Mouse (Mus musculus) forebrain, embryonic 16.5 days (tissue): Measurements from ENCODE around the gene Dpagt1. TPM values are rescaled to one million over a fixed set of nuclear protein-coding genes. Genes with fewer than 3 reads are reported as not detected.
"Not testable (repeated sequence)": the region's sequence is repeated elsewhere in the genome, so short reads cannot be mapped to it uniquely, and the experiment has no call there.

Source experiments
- ATAC-seq: fragments of 200-750 bp; cut with Nextera tagmentation; 2 replicates; pipeline ENCODE4 v1.8.0; 2017; ENCODE audit warnings: mild to moderate bottlenecking, moderate library complexity
- H3K27ac ChIP-seq: fragments of 300-500 bp; sonication (generic); 2 replicates; pipeline ENCODE4 v1.5.1; 2014; ENCODE audit warnings: low read length, control low read depth
- H3K27me3 ChIP-seq: fragments of 300-500 bp; sonication (generic); replicated peaks from 2 replicates; pipeline ENCODE4 v1.6.1; 2014; ENCODE audit warnings: low read length; ENCODE audit not compliant: control insufficient read depth, insufficient read depth
- H3K36me3 ChIP-seq: fragments of 300-500 bp; sonication (generic); 2 replicates; pipeline ENCODE4 v1.6.1; 2014; ENCODE audit not compliant: control insufficient read depth, insufficient read depth
- H3K4me1 ChIP-seq: fragments of 300-500 bp; sonication (generic); replicated peaks from 2 replicates; pipeline ENCODE4 v1.6.1; 2014; ENCODE audit warnings: low read length; ENCODE audit not compliant: control insufficient read depth, insufficient read depth
- H3K4me2 ChIP-seq: fragments of 300-500 bp; sonication (generic); 2 replicates; pipeline ENCODE4 v1.6.1; 2014; ENCODE audit warnings: mild to moderate bottlenecking, low read length, control low read depth
- H3K4me3 ChIP-seq: fragments of 300-500 bp; sonication (generic); replicated peaks from 2 replicates; pipeline ENCODE4 v1.5.1; 2014; ENCODE audit warnings: mild to moderate bottlenecking, low read length, control low read depth
- H3K9ac ChIP-seq: fragments of 300-500 bp; sonication (generic); replicated peaks from 2 replicates; pipeline ENCODE4 v1.6.1; 2014; ENCODE audit warnings: low read depth, low read length, control low read depth
- H3K9me3 ChIP-seq: fragments of 300-500 bp; sonication (generic); 2 replicates; pipeline ENCODE4 v1.6.1; 2016; ENCODE audit warnings: low read length; ENCODE audit not compliant: control insufficient read depth
- WGBS: fragments of 180-500 bp; shearing (Covaris S2); extraction: QIAGEN DNeasy Blood & Tissue Kit; methylation state at CpG from one replicate; pipeline ENCODE4 v1.1.7; 2014; 5-methylcytosine and 5-hydroxymethylcytosine counted together
- polyA plus RNA-seq: library from polyadenylated mRNA; unstranded; fragments of >200 nt; fragmentation: Nextera tagmentation; extraction: Ambion mirVana; gene quantifications from 2 replicates; pipeline ENCODE4 v1.2.1, GENCODE M21; 2015

Dpagt1 gene
- polyA plus RNA-seq, 1 experiment from 2014 or later, result 35.2 TPM

DNA sequence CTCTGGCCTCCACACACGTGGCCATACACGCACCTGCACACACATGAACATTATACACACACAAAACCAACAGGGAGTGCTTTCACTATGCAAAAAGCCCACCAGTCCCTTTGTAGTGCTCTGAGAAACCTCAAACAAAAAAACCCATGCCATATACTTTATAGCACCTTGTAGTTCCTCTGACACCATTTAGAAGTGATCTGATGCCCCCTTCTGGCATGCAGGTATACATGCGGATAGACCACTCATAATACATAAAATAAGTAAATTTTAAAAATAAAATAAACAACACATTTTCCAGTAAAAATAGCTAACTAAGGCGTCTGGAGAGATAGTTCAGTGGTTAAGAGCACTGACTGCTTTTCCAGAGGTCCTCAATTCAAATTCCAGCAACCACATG, 31.4 kb downstream of the Dpagt1 start:
- Histone ChIP-seq H3K4me1 (peaks cover 7% of the 10 kb centered on the region), H3K27me3 (no peaks in the 10 kb centered on the region), H3K4me2 (no peak overlapping the region), H3K4me3 (no peak overlapping the region), H3K9ac (no peak overlapping the region), H3K27ac (no peak overlapping the region), H3K9me3 (no peaks in the 10 kb centered on the region), H3K36me3 (peaks cover 42% of the 10 kb centered on the region)
- no peak for ATAC-seq
- 67% methylated on average over 4 of the region's 4 CpGs for whole genome bisulfite sequencing

DNA sequence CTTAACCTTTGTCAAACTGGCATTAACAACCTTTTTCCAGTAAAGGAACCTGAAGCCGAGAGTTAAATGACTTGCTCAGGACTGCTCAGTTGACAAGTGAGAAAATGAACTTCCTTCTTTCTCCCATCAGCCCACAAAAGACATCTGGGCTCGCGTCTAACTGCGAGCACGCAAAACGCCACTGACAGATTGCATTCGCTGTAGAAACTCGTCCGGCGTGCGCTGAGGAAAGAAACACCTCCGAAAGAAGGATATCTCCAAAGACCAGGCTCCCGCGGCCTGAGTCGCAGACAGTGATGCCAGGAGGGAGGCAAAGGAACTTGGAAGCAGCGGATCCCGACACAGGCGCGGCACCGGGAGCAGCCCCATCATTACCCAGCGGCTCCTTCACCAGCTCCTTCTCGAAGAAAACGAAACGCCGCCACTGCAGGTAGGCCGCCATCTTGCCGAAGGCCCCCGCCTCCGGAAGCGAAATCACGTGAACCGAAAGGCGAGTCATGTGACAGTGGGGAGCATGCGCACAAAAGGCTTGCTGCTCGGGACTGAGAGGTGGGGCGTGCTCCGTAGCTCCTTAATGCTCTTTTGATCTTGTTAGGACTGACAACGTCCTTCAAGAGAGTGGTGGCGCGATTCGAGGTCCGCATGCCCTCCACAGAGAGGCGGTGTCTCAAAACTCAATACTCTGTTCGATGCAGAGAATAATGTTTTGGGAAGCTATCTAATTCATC, 35.5 kb downstream of the Dpagt1 start, which contains the start of gene Vps11:
Vps11 (minus strand) TSS at position 481 of the 728 bp plus-strand sequence.
- Histone ChIP-seq H3K9ac (peak within 1 kb of the TSS; percentile 82), H3K36me3 (peaks cover 8% of the 10 kb centered on the region), H3K27ac (peak within 1 kb of the TSS; percentile 78), H3K4me2 (peak within 1 kb of the TSS; percentile 57), H3K4me1 (peaks cover 7% of the 10 kb centered on the region), H3K4me3 (peak within 1 kb of the TSS; percentile 76), H3K9me3 (no peaks in the 10 kb centered on the region), H3K27me3 (no peaks in the 10 kb centered on the region)
- under 1% methylated on average over 44 of the region's 44 CpGs for WGBS
- ATAC-seq, result peak; percentile 93

DNA sequence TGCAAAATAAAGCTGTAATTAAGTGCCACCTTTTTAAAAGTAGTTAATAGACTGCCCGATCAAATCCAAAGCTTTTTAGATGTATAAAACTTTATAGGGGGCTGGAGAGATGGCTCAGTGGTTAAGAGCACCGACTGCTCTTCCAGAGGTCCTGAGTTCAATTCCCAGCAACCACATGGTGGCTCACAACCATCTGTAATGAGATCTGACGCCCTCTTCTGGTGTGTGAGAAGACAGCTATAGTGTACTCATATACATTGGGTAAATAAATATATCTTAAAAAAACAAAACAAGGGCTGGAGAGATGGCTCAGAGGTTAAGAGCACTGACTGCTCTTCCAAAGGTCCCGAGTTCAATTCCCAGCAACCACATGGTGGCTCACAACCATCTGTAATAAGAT, 36.1 kb downstream of the Dpagt1 start:
- not testable (repeated sequence) for H3K27me3 ChIP-seq, H3K4me1 ChIP-seq, H3K9me3 ChIP-seq, H3K36me3 ChIP-seq
- peak overlapping the region; percentile 78 for H3K27ac ChIP-seq
- H3K4me3 ChIP-seq, result peak overlapping the region; percentile 76
- 50% methylated on average over 4 of the region's 4 CpGs for WGBS
- ATAC-seq, result peak; percentile 32
- peak overlapping the region; percentile 49; the same call in 1 of the 2 replicates for H3K9ac ChIP-seq
- peak overlapping the region; percentile 57 for H3K4me2 ChIP-seq

DNA sequence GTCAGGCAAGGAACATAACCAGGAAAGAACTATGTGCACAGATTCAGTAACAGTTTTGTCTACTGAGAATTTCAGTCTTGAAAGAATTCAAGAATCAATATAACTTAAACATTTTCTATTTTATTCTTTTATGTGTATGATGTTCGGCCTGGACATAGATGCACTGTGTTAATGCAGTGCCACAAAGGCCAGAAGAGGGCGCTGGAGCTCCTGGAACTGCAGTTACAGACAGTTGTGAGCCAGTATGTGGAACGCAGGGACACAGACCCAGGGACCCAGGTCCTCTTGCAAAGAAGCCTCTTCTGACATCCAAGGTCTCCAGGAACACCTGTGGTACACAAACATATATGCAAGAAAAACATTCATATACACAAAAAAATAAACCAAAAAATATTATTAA, 38.7 kb downstream of the Dpagt1 start:
- no peak overlapping the region for H3K4me2 ChIP-seq
- H3K9ac ChIP-seq, result no peak overlapping the region
- H3K27me3 ChIP-seq, result no peaks in the 10 kb centered on the region
- no peak overlapping the region for H3K4me3 ChIP-seq
- WGBS, result 57% methylated on average over 3 of the region's 3 CpGs
- no peaks in the 10 kb centered on the region for H3K9me3 ChIP-seq
- no peak for ATAC-seq
- no peak overlapping the region for H3K27ac ChIP-seq
- peaks cover 7% of the 10 kb centered on the region for H3K4me1 ChIP-seq
- H3K36me3 ChIP-seq, result no peaks in the 10 kb centered on the region; the same call in 1 of the 2 replicates

DNA sequence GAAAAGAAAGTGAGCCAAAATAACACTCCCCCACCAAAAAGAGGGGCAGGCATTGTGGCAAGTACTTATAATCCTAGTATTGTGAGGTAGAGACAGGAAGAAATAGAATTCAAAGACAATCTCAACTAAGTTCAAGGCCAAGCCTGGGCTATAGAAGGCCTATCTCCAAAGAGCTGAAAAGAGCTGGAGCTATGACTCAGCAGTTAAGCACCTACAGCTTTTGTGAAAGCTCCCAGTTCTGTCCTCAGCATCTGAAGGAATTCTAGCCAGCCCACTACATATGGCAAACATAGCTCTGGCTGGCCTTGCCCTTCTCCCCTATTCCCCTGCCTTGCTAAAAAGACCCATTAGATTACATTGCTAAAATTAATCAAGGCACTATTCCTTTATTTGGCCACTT, 47.6 kb downstream of the Dpagt1 start:
- Histone ChIP-seq H3K9ac (no peak overlapping the region), H3K27ac (no peak overlapping the region), H3K4me1 (peaks cover 2% of the 10 kb centered on the region; the same call in 1 of the 2 replicates), H3K9me3 (no peaks in the 10 kb centered on the region), H3K4me3 (no peak overlapping the region), H3K27me3 (no peaks in the 10 kb centered on the region), H3K36me3 (no peaks in the 10 kb centered on the region), H3K4me2 (no peak overlapping the region)
- ATAC-seq, result no peak

DNA sequence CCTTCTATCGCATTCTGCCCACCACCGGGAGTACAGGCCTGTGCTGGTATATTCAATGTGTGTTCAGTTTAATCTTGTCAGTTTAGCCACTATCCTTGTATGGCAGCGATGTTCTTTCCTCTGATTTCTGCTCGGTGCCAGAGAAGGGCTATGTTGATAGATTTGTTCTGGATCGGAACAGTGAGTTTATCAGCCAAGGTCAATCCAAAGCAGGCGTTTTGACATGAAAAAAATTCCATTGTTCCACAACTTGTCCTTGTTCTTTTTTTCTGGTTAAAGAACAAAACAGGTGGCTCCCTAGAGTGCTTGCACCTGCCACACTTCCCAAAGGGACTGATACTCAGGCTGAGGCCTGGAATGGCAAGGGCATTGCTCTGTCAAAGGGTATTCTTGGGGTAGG, 50.3 kb downstream of the Dpagt1 start:
- Histone ChIP-seq H3K4me1 (peaks cover 13% of the 10 kb centered on the region), H3K9ac (no peak overlapping the region), H3K9me3 (no peaks in the 10 kb centered on the region), H3K4me3 (no peak overlapping the region), H3K36me3 (no peaks in the 10 kb centered on the region), H3K4me2 (no peak overlapping the region), H3K27me3 (no peaks in the 10 kb centered on the region), H3K27ac (no peak overlapping the region)
- no peak for ATAC-seq
- 91% methylated on average over 6 of the region's 6 CpGs for WGBS

DNA sequence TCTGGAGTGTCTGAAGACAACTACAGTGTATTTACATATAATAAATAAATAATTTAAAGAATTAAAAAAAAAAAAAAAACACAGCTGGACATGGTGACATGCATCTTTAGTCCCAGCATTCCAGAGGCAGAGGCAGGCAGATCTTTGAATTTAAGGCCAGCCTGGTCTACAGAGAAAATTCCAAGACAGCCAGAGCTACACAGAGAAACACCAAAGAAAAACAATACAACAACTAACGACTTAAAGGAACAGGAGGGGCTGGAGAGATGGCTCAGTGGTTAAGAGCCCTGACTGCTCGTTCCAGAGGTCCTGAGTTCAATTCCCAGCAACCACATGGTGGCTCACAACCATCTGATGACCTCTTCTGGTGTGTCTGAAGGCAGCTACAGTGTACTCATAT, 51.5 kb downstream of the Dpagt1 start:
- H3K27ac ChIP-seq, H3K27me3 ChIP-seq, H3K9ac ChIP-seq, H3K4me3 ChIP-seq, H3K9me3 ChIP-seq, H3K4me2 ChIP-seq, H3K36me3 ChIP-seq, ATAC-seq: not testable (repeated sequence)
- peaks cover 13% of the 10 kb centered on the region for H3K4me1 ChIP-seq
- WGBS, result 79% methylated on average over 2 of the region's 2 CpGs

DNA sequence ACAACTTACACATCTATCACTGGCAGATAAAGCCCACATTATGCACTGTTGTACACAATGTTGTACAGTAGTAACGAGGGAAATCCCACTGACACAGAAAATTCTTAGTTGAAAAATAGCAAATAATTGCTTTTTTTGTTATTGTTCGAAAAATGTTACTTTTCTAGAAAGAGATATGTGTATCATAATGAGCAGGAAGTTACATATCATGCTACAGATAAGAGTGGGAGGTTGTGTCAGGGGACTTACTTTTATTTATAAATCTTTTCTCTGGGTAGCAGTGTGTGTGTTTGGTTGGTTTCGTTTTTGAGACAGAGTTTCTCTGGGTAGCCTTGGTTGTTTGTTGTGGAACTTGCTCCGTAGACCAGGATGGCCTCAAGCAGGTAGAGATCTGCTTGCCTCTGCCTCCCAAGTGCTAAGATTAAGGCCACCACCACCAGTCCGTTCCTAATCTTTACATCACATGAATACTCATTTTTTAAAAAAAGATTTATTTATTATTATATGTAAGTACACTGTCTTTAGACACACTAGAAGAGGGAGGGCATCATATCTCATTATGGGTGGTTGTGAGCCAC, 52.4 kb downstream of the Dpagt1 start:
- Histone ChIP-seq H3K4me2 (peak overlapping the region; percentile 73), H3K27me3 (no peaks in the 10 kb centered on the region), H3K27ac (no peak overlapping the region), H3K9ac (no peak overlapping the region), H3K4me1 (peaks cover 13% of the 10 kb centered on the region), H3K36me3 (peaks cover 13% of the 10 kb centered on the region), H3K9me3 (no peaks in the 10 kb centered on the region), H3K4me3 (peak overlapping the region; percentile 93)
- no peak for ATAC-seq
- WGBS, result 92% methylated on average over 5 of the region's 5 CpGs

DNA sequence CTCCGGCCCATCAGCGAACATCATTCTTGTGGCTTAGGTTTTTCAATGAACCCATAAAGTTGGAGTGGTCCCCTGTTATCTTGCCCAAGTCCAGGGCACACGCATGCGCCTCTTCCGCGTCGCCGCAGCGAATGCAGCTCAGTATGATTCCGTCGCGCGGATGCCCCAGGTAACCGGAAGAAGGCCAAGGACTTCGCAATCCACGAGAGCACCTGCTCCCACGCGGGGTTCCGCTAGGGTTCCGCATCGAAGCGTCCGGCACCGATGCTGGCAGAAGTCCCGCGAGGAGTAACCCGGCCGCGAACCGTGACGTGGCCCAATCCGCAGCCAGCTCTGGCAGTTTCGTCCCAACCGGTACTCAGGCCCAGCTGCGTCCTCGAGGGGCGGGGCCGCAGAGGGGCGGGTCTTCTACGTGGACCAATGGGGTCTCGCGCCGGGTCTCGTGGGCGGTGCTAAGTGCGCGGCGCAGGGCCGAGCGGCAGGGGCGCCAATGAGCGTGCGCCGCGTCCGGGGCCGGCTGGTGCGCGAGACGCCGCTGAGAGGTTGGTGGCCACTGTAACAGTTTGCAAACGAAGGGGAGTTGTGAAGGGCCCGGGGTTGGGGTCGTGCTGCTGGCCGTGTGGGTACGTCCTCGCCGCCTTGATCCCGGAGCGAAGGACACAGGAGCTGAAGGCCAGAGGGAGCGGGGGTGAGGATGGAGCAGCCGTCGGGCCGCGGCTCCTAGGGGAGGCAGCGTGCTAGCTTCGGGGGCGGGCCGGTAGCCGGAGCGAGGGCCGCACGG, 53.4 kb downstream of the Dpagt1 start, which contains the start of gene Hyou1:
Hyou1 (plus strand) TSS at position 437 of the 781 bp plus-strand sequence.
- peaks cover 13% of the 10 kb centered on the region for H3K36me3 ChIP-seq
- H3K9ac ChIP-seq, result peak within 1 kb of the TSS; percentile 97
- peak within 1 kb of the TSS; percentile 93 for H3K4me3 ChIP-seq
- peak within 1 kb of the TSS; percentile 98 for H3K4me2 ChIP-seq
- H3K27me3 ChIP-seq, result no peaks in the 10 kb centered on the region
- peak within 1 kb of the TSS; percentile 91 for H3K27ac ChIP-seq
- ATAC-seq, result peak; percentile 99
- H3K9me3 ChIP-seq, result no peaks in the 10 kb centered on the region
- H3K4me1 ChIP-seq, result peaks cover 13% of the 10 kb centered on the region
- under 1% methylated on average over 82 of the region's 83 CpGs for WGBS
